Mouse (Mus musculus) heart, adult 18-20 months (tissue): Measurements from ENCODE around the gene Dgka. TPM values are rescaled to one million over a fixed set of nuclear protein-coding genes. Genes with fewer than 3 reads are reported as not detected.
A peak's percentile ranks its signal among the peaks of the same experiment; 100 is the strongest.

Source experiments
- DNase-seq, 2 experiments: peaks; one replicate each; pipeline ENCODE4 v3.0.0; 2021 to 2022; ENCODE audit warnings: mixed read lengths in 1 of 2
- long read RNA-seq, 2 experiments: library from polyadenylated mRNA; stranded (forward); transcript quantifications; one replicate each; pipeline ENCODE4 v2.0.0; 2021
- total RNA-seq, 2 experiments: library from RNA; stranded (reverse); gene quantifications; 2 replicates each; pipeline ENCODE4 v1.2.3; 2021

The Dgka gene
- 10 to 100 TPM; 11.5 to 16.1 TPM for total RNA-seq
- long read RNA-seq, experiment 1, transcript Dgka-201 (24 exons, 2,834 nt) = major isoform, 9 of 11 reads
- long read RNA-seq, experiment 1, partial matches to known transcripts = 1 of 11 reads
- long read RNA-seq, experiment 1, other reads (novel, unspliced or antisense) = 1 of 11 reads
- long read RNA-seq, experiment 2, transcript Dgka-201 (24 exons, 2,834 nt) = major isoform, 6 of 8 reads
- long read RNA-seq, experiment 2, partial matches to known transcripts = 1 of 8 reads
- long read RNA-seq, experiment 2, other reads (novel, unspliced or antisense) = 1 of 8 reads

GRCm38 (mm10) chr10:128744680-128745601 lies at the start of gene Dgka:
Gene Dgka (minus strand): TSS chr10:128744855.
- peak; percentile 27 to 58 for DNase-seq

GRCm38 (mm10) chr10:128794391-128794790 lies 49.7 kb upstream of the Dgka start:
- no peak for DNase-seq

- DNase-seq = no peak
Observed at GRCm38 (mm10) chr10:128793258-128793657, 48.6 kb upstream of the Dgka start.

GRCm38 (mm10) chr10:128792041-128792440 lies 47.4 kb upstream of the Dgka start:
- no peak for DNase-seq

GRCm38 (mm10) chr10:128790398-128791124 lies 45.9 kb upstream of the Dgka start, which contains the start of gene Mmp19:
Gene Mmp19 (plus strand): TSS chr10:128790910.
- DNase-seq = peak; percentile 38 to 59

- no peak for DNase-seq
Observed at GRCm38 (mm10) chr10:128780200-128780599, 35.5 kb upstream of the Dgka start.

- DNase-seq = peak; percentile 92 to 95
Observed at GRCm38 (mm10) chr10:128779011-128779795, 34.5 kb upstream of the Dgka start.

- DNase-seq = no peak
Observed at GRCm38 (mm10) chr10:128778441-128778840, 33.8 kb upstream of the Dgka start.

GRCm38 (mm10) chr10:128773685-128774084 lies 29.0 kb upstream of the Dgka start:
- no peak for DNase-seq

GRCm38 (mm10) chr10:128772895-128773294 lies 28.2 kb upstream of the Dgka start:
- DNase-seq = no peak

- peak; percentile 80 to 84 for DNase-seq
Observed at GRCm38 (mm10) chr10:128748252-128748864, 3.7 kb upstream of the Dgka start.

- DNase-seq = peak; percentile 87 to 93
Observed at GRCm38 (mm10) chr10:128747646-128748251, 3.1 kb upstream of the Dgka start, which contains the start of gene Pym1. Gene Pym1 (plus strand): TSS chr10:128747889.

- DNase-seq = no peak
Observed at GRCm38 (mm10) chr10:128746972-128747645, 2.5 kb upstream of the Dgka start.

- peak; percentile 28 to 66 for DNase-seq
Observed at GRCm38 (mm10) chr10:128745946-128746613, 1.4 kb upstream of the Dgka start.

GRCm38 (mm10) chr10:128744211-128744610 lies 444 bp downstream of the Dgka start:
- no peak for DNase-seq

- peak; percentile 81 to 84 for DNase-seq
Observed at GRCm38 (mm10) chr10:128743791-128744191, 864 bp downstream of the Dgka start.

- DNase-seq = peak in 1 of 2 experiments; percentile 14
Observed at GRCm38 (mm10) chr10:128743235-128743634, 1.4 kb downstream of the Dgka start.

GRCm38 (mm10) chr10:128742616-128743015 lies 2.0 kb downstream of the Dgka start:
- DNase-seq = peak in 1 of 2 experiments; percentile 19

- DNase-seq = no peak
Observed at GRCm38 (mm10) chr10:128740296-128740695, 4.4 kb downstream of the Dgka start.
